Mouse (Mus musculus): ENCODE data around the gene Krt84. TPM values are rescaled to one million over a fixed set of nuclear protein-coding genes. Genes with fewer than 3 reads are reported as not detected.
"Not testable (repeated sequence)": the region's sequence is repeated elsewhere in the genome, so short reads cannot be mapped to it uniquely, and the experiment has no call there.

The Krt84 gene
- not detected for total RNA-seq (2021)
- long read RNA-seq, experiment 1: 0 reads
- long read RNA-seq, experiment 2: 0 reads

- DNase-seq: no peak
Measured at GRCm38 (mm10) chr15:101532720-101533119, at the start of gene Krt84. TSS of gene Krt84 (minus strand) at chr15:101532820.

- DNase-seq: no peak
Measured at GRCm38 (mm10) chr15:101581701-101582100, 49.1 kb upstream of the Krt84 start.

GRCm38 (mm10) chr15:101575506-101575905 lies 42.9 kb upstream of the Krt84 start:
- no peak for DNase-seq

GRCm38 (mm10) chr15:101573796-101574345 lies 41.3 kb upstream of the Krt84 start, which contains the start of gene Krt75:
TSS of gene Krt75 (minus strand) at chr15:101573904.
- DNase-seq: no peak

- DNase-seq: no peak
Measured at GRCm38 (mm10) chr15:101567780-101568179, 35.2 kb upstream of the Krt84 start.

GRCm38 (mm10) chr15:101562850-101563249 lies 30.2 kb upstream of the Krt84 start, which contains the start of gene Krt90:
TSS of gene Krt90 (minus strand) at chr15:101562950.
- no peak for DNase-seq

- no peak for DNase-seq
Measured at GRCm38 (mm10) chr15:101558034-101558646, 25.5 kb upstream of the Krt84 start.

- peak; percentile 9 to 12 for DNase-seq
Measured at GRCm38 (mm10) chr15:101553169-101553568, 20.5 kb upstream of the Krt84 start.

GRCm38 (mm10) chr15:101552188-101552587 lies 19.6 kb upstream of the Krt84 start:
- no peak for DNase-seq

- DNase-seq: no peak
Measured at GRCm38 (mm10) chr15:101550567-101550966, 17.9 kb upstream of the Krt84 start, which contains the start of gene Krt82. TSS of gene Krt82 (minus strand) at chr15:101550667.

- no peak for DNase-seq
Measured at GRCm38 (mm10) chr15:101544478-101544877, 11.9 kb upstream of the Krt84 start.

- no peak for DNase-seq
Measured at GRCm38 (mm10) chr15:101542543-101542942, 9.9 kb upstream of the Krt84 start.

GRCm38 (mm10) chr15:101538580-101538900 lies 5.9 kb upstream of the Krt84 start:
- peak; percentile 12 for DNase-seq

- peak in 1 of 2 experiments; percentile 7 for DNase-seq
Measured at GRCm38 (mm10) chr15:101537864-101538579, 5.4 kb upstream of the Krt84 start.

GRCm38 (mm10) chr15:101536054-101536850 lies 3.6 kb upstream of the Krt84 start:
- no peak for DNase-seq

GRCm38 (mm10) chr15:101522556-101523232 lies 9.9 kb downstream of the Krt84 start:
- DNase-seq: no peak

GRCm38 (mm10) chr15:101519792-101520191 lies 12.8 kb downstream of the Krt84 start:
- peak; percentile 61 to 85 for DNase-seq

- not testable (repeated sequence) for DNase-seq
Measured at GRCm38 (mm10) chr15:101517161-101517560, 15.5 kb downstream of the Krt84 start, which contains the start of gene Gm49425. TSS of gene Gm49425 (minus strand) at chr15:101517261.

- DNase-seq: no peak
Measured at GRCm38 (mm10) chr15:101508247-101508646, 24.4 kb downstream of the Krt84 start.

GRCm38 (mm10) chr15:101506896-101507758 lies 25.5 kb downstream of the Krt84 start:
- DNase-seq: no peak

GRCm38 (mm10) chr15:101497181-101497580 lies 35.4 kb downstream of the Krt84 start:
- peak; percentile 45 to 53 for DNase-seq

Data from heart, adult 18-20 months (tissue).